Mouse (Mus musculus): ENCODE data around the gene Chst10. TPM values are rescaled to one million over a fixed set of nuclear protein-coding genes. Genes with fewer than 3 reads are reported as not detected.

Chst10 gene
- polyA plus RNA-seq, 1 experiment = 3.2 TPM

DNA sequence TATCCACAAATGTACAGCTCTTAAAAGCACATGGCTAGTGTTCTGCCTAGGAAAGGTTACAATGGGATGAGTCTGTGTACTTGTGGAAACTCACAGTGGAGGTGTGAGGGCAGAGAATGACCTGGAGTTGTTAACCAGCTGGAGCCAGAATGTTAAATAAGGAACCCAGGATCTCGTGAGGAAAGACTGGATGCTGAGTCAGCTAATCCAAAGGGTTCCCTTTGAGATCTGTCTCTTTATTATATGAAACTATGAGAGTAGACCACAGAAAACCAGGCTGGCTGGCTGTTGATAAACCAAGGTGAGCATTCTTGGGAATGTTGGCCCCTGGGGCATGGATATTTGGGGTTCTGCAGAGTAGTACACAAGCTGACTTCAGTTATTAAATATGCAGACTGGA lies 58.0 kb downstream of the Chst10 start:
- 38% methylated on average over 1 of the region's 1 CpGs for WGBS
- Histone ChIP-seq H3K27me3 (ENCODE audit: control insufficient read depth, insufficient read depth, low read length) (peaks cover 7% of the 10 kb centered on the region), H3K36me3 (ENCODE audit: control insufficient read depth, insufficient read depth, low read length) (no peaks in the 10 kb centered on the region), H3K4me1 (ENCODE audit: control insufficient read depth, insufficient read depth, insufficient read length) (peaks cover 3% of the 10 kb centered on the region; the same call in 1 of the 2 replicates), H3K27ac (ENCODE audit: insufficient read depth, low read length) (no peak overlapping the region), H3K4me3 (ENCODE audit: extremely low read depth, insufficient read depth, insufficient read length) (no peak overlapping the region)
- no peak for DNase-seq (ENCODE audit: low read depth in 1 of 2, low spot score in 2 of 2)
- TF ChIP-seq CTCF (IDR thresholded peaks at IDR 0.05; ENCODE audit: extremely low read depth, insufficient read depth, insufficient read length, insufficient replicate concordance) (no peak), POLR2A (IDR thresholded peaks at IDR 0.05; ENCODE audit: low read depth, low read length) (no peak)

DNA sequence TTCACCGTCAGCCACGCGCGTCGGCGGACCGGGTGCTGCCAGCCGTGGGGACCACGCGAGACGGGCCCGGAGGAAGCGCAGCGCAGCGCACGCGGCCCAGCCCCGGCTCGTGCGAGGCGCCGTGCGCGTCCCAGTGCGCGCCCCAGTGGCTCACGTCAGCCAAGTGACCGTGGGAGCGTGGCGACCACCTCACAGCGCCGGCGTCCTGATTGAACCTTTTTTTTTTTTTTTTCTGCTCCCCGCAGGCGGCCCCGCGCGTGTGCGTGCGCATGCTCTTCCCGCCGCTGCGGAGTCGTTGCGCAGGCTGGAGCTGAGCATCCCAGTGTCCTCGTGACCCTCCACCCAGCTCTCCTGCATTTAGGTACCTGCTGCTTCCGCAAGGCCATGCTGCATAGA lies 61.5 kb downstream of the Chst10 start, which contains the start of gene Lonrf2:
Gene Lonrf2 (minus strand): TSS at position 235 of the 396 bp plus-strand sequence.
- 4% methylated on average over 47 of the region's 47 CpGs for WGBS
- Histone ChIP-seq H3K36me3 (ENCODE audit: control insufficient read depth, insufficient read depth, low read length) (no peaks in the 10 kb centered on the region), H3K27ac (ENCODE audit: insufficient read depth, low read length) (no peak within 1 kb of the TSS), H3K4me3 (ENCODE audit: extremely low read depth, insufficient read depth, insufficient read length) (no peak within 1 kb of the TSS), H3K4me1 (ENCODE audit: control insufficient read depth, insufficient read depth, insufficient read length) (peaks cover 3% of the 10 kb centered on the region; the same call in 1 of the 2 replicates), H3K27me3 (ENCODE audit: control insufficient read depth, insufficient read depth, low read length) (peaks cover 7% of the 10 kb centered on the region)
- TF ChIP-seq POLR2A (IDR thresholded peaks at IDR 0.05; ENCODE audit: low read depth, low read length) (no peak), CTCF (IDR thresholded peaks at IDR 0.05; ENCODE audit: extremely low read depth, insufficient read depth, insufficient read length, insufficient replicate concordance) (no peak)
- DNase-seq (ENCODE audit: low read depth in 1 of 2, low spot score in 2 of 2) = no peak

DNA sequence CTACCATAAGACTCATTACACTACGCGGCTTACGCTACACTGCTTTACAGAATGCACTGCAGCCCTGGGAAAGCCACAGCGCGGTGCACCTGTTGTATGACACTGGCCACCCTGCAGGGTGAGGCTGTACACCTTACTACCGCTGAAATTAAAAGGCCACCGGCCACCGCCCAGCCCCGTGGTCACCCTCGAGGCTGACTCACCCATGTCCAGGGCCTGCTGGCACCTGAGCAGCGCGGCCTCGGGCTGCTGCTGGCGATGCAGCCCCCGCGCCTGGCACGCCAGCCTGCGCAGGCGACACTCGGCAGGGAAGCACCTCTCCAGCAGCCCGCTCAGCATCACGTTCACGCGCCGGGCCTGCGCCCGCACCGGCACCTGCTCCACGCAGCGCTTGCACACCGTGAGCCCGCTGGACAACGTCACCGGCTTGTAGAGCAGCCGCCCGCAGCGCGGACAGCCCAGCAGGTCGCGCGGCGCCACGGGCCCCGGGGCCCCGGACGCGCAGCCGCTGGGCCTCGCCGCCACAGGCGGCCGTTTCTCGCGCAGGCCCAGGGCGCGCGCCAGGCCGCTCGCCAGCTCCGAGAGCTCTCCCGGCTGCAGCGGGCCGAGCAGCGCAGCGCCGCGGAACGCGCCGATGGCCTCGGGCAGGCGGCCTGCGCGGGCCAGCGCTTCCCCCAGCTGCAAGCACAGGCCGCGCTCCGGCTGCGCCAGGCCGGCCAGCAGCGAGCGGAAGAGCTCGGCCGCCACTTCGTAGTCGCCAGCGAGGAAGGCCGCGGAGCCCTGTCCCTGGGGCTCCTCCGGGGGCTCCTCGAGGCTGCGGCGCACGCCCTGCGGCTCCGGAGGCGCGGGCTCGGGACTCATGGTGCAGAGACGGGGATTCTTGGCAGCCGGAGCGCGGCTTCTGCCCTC lies 62.1 kb downstream of the Chst10 start:
- peaks cover 3% of the 10 kb centered on the region; the same call in 1 of the 2 replicates for H3K4me1 ChIP-seq (ENCODE audit: control insufficient read depth, insufficient read depth, insufficient read length)
- H3K36me3 ChIP-seq (ENCODE audit: control insufficient read depth, insufficient read depth, low read length) = no peaks in the 10 kb centered on the region
- H3K27ac ChIP-seq (ENCODE audit: insufficient read depth, low read length) = no peak overlapping the region
- no peak overlapping the region for H3K4me3 ChIP-seq (ENCODE audit: extremely low read depth, insufficient read depth, insufficient read length)
- DNase-seq (ENCODE audit: low read depth in 1 of 2, low spot score in 2 of 2) = no peak
- H3K27me3 ChIP-seq (ENCODE audit: control insufficient read depth, insufficient read depth, low read length) = peaks cover 7% of the 10 kb centered on the region
- TF ChIP-seq CTCF (IDR thresholded peaks at IDR 0.05; ENCODE audit: extremely low read depth, insufficient read depth, insufficient read length, insufficient replicate concordance) = no peak
- TF ChIP-seq POLR2A (IDR thresholded peaks at IDR 0.05; ENCODE audit: low read depth, low read length) = no peak
- 5% methylated on average over 88 of the region's 103 CpGs for WGBS

DNA sequence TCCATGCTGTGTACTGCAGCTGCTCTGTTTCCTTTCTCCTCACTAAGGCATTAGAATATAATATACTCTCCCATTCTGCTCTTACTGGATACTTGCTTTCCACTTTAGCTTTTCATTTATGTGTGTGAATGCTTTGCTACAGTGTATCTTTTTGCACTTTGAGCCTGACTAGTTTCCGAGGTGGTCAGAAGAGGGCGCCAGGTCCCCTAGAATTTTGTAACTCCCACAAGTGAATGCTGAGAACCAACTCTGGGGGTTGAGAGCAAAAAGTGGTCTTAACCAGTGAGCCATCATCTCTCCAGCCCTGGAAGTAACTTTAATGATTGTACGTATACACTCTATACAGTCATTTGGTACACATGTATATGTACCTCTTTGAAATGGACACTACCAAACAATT lies 63.1 kb downstream of the Chst10 start:
- WGBS = 37% methylated on average over 3 of the region's 3 CpGs
- peaks cover 7% of the 10 kb centered on the region for H3K27me3 ChIP-seq (ENCODE audit: control insufficient read depth, insufficient read depth, low read length)
- no peak overlapping the region for H3K4me3 ChIP-seq (ENCODE audit: extremely low read depth, insufficient read depth, insufficient read length)

DNA sequence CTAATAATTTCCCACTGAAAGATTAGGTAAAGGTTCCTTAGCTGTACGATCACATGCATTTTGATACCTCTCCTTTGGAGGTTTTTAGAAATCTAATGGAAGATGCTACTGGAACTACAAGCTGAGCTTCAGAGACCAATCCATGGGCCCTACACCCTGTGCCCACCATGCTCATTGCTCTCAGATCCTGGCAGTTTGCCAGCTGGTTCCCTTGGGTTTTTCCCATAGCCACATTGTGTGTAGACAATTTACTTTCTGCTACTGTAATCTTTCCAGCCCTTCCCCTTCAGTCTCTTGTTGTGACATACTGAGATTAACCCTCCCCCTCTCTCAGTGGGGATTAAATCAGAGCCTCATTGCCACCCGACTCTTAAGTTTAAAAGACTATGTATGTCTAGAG lies 73.0 kb downstream of the Chst10 start:
- Histone ChIP-seq H3K27me3 (ENCODE audit: control insufficient read depth, insufficient read depth, low read length) (no peaks in the 10 kb centered on the region), H3K4me1 (ENCODE audit: control insufficient read depth, insufficient read depth, insufficient read length) (no peaks in the 10 kb centered on the region), H3K4me3 (ENCODE audit: extremely low read depth, insufficient read depth, insufficient read length) (no peak overlapping the region), H3K27ac (ENCODE audit: insufficient read depth, low read length) (no peak overlapping the region), H3K36me3 (ENCODE audit: control insufficient read depth, insufficient read depth, low read length) (no peaks in the 10 kb centered on the region)
- 82% methylated on average over 2 of the region's 2 CpGs for WGBS
- no peak for DNase-seq (ENCODE audit: low read depth in 1 of 2, low spot score in 2 of 2)
- TF ChIP-seq POLR2A (IDR thresholded peaks at IDR 0.05; ENCODE audit: low read depth, low read length) (no peak), CTCF (IDR thresholded peaks at IDR 0.05; ENCODE audit: extremely low read depth, insufficient read depth, insufficient read length, insufficient replicate concordance) (no peak)

More for the DNA sequence above, 63.1 kb downstream of the Chst10 start:
- Histone ChIP-seq H3K36me3 (ENCODE audit: control insufficient read depth, insufficient read depth, low read length) (no peaks in the 10 kb centered on the region), H3K27ac (ENCODE audit: insufficient read depth, low read length) (no peak overlapping the region), H3K4me1 (ENCODE audit: control insufficient read depth, insufficient read depth, insufficient read length) (peaks cover 3% of the 10 kb centered on the region; the same call in 1 of the 2 replicates)
- TF ChIP-seq CTCF (IDR thresholded peaks at IDR 0.05; ENCODE audit: extremely low read depth, insufficient read depth, insufficient read length, insufficient replicate concordance) (no peak), POLR2A (IDR thresholded peaks at IDR 0.05; ENCODE audit: low read depth, low read length) (no peak)
- no peak for DNase-seq (ENCODE audit: low read depth in 1 of 2, low spot score in 2 of 2)

DNA sequence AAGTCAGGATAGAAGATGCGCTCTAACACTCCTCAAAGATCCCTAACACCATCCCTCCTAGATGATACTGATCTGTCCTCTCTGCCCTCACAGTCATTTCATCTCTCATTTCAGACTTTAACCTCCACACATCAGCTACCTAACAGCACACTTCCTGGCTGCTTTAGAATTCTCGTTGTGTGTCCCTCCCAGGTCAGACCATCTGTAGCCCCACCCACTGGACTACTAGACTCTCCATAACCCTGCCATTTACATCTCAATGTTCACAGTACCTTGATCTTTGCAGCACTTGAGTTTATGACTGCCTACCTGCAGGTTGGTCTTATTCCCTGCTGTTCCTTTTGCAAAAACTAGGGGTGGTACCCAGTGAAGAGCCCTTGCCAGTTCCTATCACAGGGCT lies 74.1 kb downstream of the Chst10 start:
- Histone ChIP-seq H3K27me3 (ENCODE audit: control insufficient read depth, insufficient read depth, low read length) (no peaks in the 10 kb centered on the region), H3K27ac (ENCODE audit: insufficient read depth, low read length) (no peak overlapping the region), H3K4me3 (ENCODE audit: extremely low read depth, insufficient read depth, insufficient read length) (no peak overlapping the region), H3K4me1 (ENCODE audit: control insufficient read depth, insufficient read depth, insufficient read length) (no peaks in the 10 kb centered on the region), H3K36me3 (ENCODE audit: control insufficient read depth, insufficient read depth, low read length) (no peaks in the 10 kb centered on the region)
- no peak for DNase-seq (ENCODE audit: low read depth in 1 of 2, low spot score in 2 of 2)
- 55% methylated on average over 2 of the region's 2 CpGs for WGBS
- TF ChIP-seq POLR2A (IDR thresholded peaks at IDR 0.05; ENCODE audit: low read depth, low read length) (no peak), CTCF (IDR thresholded peaks at IDR 0.05; ENCODE audit: extremely low read depth, insufficient read depth, insufficient read length, insufficient replicate concordance) (no peak)

DNA sequence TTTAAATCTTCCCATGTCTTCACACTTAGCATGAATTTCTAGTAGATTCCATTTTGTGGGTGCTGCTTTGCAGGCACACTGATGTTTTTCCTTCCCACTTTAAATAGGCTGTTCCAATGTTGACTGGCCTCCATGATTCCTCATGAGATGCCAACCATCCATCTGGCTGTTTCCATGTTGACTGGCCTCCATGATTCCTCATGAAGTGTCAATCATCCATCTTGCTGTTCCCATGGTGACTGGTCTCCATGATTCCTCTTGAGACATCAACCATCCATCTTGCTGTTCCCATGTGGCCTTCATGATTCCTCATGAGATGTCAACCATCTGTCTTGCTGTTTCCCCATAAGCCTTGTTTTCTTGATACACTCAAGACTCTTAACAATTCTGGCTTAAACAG lies 78.3 kb downstream of the Chst10 start:
- no peak for DNase-seq (ENCODE audit: low read depth in 1 of 2, low spot score in 2 of 2)
- TF ChIP-seq POLR2A (IDR thresholded peaks at IDR 0.05; ENCODE audit: low read depth, low read length) = no peak
- no peak for TF ChIP-seq CTCF (IDR thresholded peaks at IDR 0.05; ENCODE audit: extremely low read depth, insufficient read depth, insufficient read length, insufficient replicate concordance)
- no peak overlapping the region for H3K4me3 ChIP-seq (ENCODE audit: extremely low read depth, insufficient read depth, insufficient read length)

More for the DNA sequence above, 78.3 kb downstream of the Chst10 start:
- Histone ChIP-seq H3K36me3 (ENCODE audit: control insufficient read depth, insufficient read depth, low read length) (no peaks in the 10 kb centered on the region), H3K27ac (ENCODE audit: insufficient read depth, low read length) (no peak overlapping the region), H3K27me3 (ENCODE audit: control insufficient read depth, insufficient read depth, low read length) (no peaks in the 10 kb centered on the region), H3K4me1 (ENCODE audit: control insufficient read depth, insufficient read depth, insufficient read length) (no peaks in the 10 kb centered on the region)

All from spleen, adult 2 months (tissue).